Mouse (Mus musculus) ES-Bruce4 (cell line): Measurements from ENCODE around the gene Tgfbrap1.

Source experiments
- CTCF ChIP-seq: IDR thresholded peaks from one replicate; pipeline ENCODE4 v1.8.1; 2011; ENCODE audit warnings: low read depth, low read length
- EP300 ChIP-seq: IDR thresholded peaks from 2 replicates; pipeline ENCODE4 v1.6.1; 2011; ENCODE audit warnings: low read depth, low read length; ENCODE audit not compliant: insufficient read depth
- POLR2A ChIP-seq: IDR thresholded peaks from one replicate; pipeline ENCODE4 v1.8.1; 2011; ENCODE audit warnings: low read length; ENCODE audit not compliant: insufficient read depth

DNA sequence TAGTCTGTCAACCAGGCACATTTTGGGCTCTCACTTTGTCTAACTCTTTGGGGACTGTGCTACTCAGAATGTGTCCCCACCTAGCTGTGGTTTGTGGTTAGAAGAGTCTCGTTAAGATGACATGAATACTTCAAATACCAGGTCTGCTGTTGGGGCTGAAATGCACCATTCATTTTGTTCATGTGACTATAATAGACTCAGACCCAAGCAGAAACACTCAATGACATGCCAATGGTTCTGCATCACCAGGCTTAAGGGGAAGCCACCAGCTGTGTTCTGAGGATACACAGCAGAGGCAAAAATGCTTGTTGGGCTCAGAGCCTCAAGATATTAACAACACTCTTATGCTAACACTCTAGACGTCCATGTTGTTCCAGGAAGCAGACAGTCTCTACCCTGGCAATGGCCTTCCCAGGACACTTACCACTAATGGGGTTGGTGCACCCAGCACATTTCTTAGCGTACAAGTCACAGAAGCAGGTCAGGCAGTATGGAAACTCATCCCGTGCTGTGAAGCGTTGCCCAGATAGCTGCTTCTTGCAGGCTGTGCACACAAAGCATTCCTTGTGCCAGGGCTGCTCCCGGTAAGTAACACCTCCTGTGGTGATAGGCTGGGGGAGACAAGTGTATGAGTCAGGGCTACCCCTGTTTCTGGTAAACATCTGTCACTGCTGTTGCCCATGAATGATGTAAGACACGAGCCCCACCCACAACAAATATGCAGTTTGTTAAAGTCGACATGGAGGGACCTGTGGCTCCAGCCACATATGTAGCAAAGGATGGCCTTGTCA lies 29.6 kb upstream of the Tgfbrap1 start:
- TF ChIP-seq POLR2A (no peak), CTCF (no peak), EP300 (no peak)
